Mouse (Mus musculus) liver, postnatal 0 days (tissue): ENCODE measurements around the gene Prox1.

ENCODE experiments used
- CTCF ChIP-seq: sonication (generic); IDR thresholded peaks from 2 replicates; pipeline ENCODE4 v1.5.1; 2016; ENCODE audit warnings: antibody characterized with exemption, low read depth
- EP300 ChIP-seq: IDR thresholded peaks from 2 replicates; pipeline ENCODE4 v1.6.1; 2016; ENCODE audit warnings: antibody characterized with exemption, low read depth, mild to moderate bottlenecking

DNA sequence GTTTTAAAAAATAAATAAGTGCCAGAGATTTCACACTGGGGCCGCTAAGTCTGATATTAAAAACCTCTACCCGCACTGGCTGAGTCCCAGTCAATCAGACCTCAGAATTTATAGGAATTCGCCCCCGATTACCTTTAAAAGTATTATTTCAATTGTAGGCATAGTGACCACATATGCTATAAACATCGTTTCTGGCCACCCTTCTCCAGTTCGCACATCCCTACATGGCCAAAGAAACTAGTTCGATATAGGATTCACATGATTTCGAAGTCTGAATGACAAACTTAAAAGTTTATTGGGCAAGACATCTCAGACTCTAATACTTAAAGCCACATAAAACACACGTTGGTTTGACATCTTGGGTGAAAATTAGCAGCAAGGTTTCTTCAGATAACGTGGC lies 827 bp upstream of the Prox1 start:
- TF ChIP-seq EP300 (no peak), CTCF (no peak)
